Mouse (Mus musculus): ENCODE results near the gene C1rl. TPM values are rescaled to one million over a fixed set of nuclear protein-coding genes. Genes with fewer than 3 reads are reported as not detected.
"Not testable (repeated sequence)": the region's sequence is repeated elsewhere in the genome, so short reads cannot be mapped to it uniquely, and the experiment has no call there.

Gene C1rl
- polyA plus RNA-seq (2017; shearing (Covaris generic)): not detected

DNA sequence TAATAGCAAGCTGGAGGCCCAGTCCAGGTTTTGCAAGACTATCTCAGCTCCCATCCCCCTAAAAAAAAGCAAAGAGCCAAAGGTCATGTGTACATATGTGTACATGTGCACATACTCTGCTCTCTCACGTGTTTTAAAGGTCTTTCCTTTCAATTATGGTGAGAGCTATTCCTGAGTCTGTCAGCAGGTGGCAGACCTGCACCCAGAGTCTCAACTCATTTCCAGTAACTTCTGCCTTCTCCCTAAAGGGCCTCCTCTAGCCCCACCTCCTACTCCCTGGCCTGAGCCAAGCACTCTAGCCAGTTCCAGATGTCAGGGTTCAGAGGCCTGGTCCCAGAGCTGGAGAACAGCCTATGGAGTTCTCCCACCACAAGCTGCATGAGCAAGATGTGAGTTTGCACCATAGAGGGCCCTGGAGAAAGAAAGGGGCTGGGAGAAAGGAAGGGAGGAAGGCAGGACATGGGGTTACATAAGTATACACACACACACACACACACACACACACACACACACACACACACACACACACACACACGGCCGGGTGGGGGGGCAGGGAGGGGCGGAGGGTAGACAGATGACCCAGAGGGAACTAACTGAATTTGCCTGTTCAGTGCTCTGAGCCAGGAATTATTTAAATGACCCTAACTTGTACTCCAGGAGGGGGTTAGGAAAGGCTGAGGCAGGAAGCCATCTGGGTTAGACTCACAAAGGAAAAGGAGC is at the start of gene C1rl:
Gene C1rl (plus strand): TSS at position 272 of the 720 bp plus-strand sequence.
- peak; percentile 39 for ATAC-seq

GRCm38 (mm10) chr6:124443338-124443737 is 49.6 kb upstream of the C1rl start:
- no peak for ATAC-seq

GRCm38 (mm10) chr6:124446024-124446423 is 46.9 kb upstream of the C1rl start:
- ATAC-seq: no peak

GRCm38 (mm10) chr6:124446459-124446858 is 46.5 kb upstream of the C1rl start:
- no peak for ATAC-seq

- no peak for ATAC-seq
These were observed 45.6 kb upstream of the C1rl start for GRCm38 (mm10) chr6:124447356-124447755.

- no peak for ATAC-seq
These were observed 44.6 kb upstream of the C1rl start for GRCm38 (mm10) chr6:124448186-124448852.

DNA sequence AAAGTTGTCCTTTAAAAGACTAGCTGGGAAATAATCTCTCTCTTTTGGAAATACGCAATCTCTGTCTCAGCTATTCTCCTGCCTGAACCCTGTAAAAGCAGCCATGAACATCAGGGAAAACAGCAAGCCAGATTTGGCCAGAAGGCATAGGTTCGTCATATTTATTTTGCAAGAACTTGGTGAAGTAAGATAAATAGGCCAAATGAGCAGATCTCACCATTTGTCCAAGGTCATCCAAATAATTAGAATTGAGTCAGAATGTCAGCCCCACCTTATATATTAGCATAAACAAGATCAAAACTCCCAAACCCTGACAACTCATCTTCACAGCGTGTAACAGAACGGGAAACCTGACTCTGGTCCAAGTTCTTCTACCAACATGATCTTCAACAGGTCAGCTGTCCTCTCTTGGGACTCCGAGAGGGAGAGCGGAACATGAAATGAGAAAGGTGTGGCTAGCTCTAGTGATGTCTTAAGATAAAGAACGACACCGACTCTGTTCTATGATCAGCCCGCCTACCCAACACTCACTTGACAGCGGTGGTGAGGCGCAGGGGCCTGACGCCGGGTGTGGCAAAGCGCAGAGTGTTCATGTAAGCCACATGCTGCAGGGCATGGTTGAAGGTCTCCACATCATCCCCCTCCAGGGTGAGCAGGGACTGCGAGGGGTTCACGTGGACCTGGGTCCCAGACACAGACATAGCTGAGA is 43.8 kb upstream of the C1rl start:
- no peak for ATAC-seq

DNA sequence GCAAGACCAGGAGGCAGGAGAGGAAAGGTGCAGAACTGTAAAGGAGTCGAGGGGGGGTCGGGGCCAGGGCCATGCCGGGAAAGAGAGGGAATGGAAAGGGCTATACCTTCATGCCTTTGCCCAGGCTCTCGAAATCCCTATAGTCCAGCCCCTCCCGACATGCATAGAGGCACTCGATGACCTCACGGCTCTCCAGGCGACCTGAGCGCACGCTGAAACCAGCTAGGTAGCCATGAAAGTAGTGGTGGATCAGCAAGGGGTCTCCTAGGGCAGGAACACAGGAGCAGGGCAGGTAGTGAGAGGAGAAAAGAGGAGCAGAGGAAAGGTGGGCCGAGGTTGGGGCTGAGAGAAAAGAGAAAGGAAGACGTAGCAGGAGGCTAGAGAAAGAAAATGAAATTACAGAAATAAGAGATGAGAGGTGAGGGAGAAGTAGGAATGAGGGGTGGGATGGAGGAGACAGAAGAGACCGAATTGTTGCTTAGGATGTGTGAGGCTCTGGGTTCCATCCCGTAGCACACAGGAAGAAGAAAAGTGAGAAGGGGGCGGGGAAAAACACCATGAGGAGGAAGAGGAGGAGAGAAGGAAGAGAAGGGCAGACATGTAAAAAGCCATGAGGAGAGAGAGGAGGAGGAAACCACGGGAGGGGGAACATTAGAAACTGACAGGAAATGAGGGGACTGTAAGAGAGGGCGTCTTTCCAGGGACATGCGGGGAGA is 43.1 kb upstream of the C1rl start:
- no peak for ATAC-seq

- ATAC-seq: no peak
These were observed 40.9 kb upstream of the C1rl start for GRCm38 (mm10) chr6:124451995-124452394.

GRCm38 (mm10) chr6:124453756-124454155 is 39.2 kb upstream of the C1rl start:
- ATAC-seq: no peak

- ATAC-seq: no peak
These were observed 36.7 kb upstream of the C1rl start for GRCm38 (mm10) chr6:124456243-124456642.

- no peak for ATAC-seq
These were observed 35.1 kb upstream of the C1rl start for GRCm38 (mm10) chr6:124457827-124458226.

DNA sequence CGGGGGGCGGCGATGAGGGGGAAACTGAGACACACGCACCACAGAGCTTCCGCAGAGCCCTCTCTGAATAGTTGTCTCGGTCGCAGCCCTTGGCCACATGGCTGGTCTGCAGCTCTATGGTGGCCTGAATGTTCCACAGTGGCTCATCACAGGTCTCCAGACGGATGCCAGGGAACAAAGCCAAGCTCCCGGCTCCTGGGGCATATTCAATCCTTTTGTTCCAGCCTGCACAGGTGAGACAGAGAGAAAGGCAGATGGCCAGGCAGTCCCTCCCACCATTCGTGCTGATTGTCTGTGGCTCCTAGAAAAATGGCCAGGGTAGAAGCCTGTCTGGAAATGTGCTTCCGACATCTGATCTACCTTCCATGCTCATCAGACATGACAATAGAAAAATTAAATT is 34.4 kb upstream of the C1rl start:
- ATAC-seq: no peak

DNA sequence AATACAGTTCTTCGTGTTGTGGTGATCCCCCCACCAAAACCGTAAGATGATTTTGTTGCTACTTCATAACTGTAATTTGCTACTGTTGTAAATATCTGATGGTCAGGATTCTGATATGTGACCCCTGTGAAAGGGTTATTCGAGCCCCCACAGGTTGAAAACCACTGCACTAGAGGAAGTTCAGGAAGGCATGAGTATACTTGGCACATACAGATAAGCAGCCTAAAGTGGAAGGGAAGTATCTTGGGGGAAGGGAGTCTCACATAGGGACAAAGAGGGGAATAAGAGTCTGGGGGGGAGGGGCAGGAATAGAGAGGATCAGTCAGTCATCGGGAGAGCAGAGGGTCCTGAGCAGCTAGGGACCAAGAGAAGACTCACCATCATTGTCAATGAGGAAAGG is 33.5 kb upstream of the C1rl start:
- ATAC-seq: no peak

DNA sequence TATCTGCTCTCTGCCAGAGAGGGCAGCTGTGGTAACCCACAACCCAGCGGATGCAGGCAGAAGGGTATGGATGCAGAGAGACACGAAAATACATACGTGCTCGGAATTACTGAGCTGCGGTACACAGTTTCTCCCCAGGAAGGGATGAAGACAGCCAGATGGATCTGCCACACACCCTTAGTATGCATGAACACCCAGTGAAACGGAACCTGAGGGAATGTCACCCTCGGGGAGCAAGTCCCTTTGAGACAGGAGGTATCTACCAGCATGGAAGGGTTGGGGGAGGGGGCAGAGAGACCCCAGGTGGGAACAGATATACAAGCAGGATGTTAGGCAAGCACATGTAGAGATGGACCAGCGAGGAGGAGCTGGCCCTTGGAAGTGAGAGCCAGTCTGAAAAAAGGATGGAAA is 29.0 kb upstream of the C1rl start:
- no peak for ATAC-seq

- no peak for ATAC-seq
These were observed 28.3 kb upstream of the C1rl start, which contains the start of gene Clstn3 for GRCm38 (mm10) chr6:124464305-124465271. Clstn3 (minus strand) TSS chr6:124464794.

GRCm38 (mm10) chr6:124465299-124465698 is 27.6 kb upstream of the C1rl start:
- no peak for ATAC-seq

GRCm38 (mm10) chr6:124465729-124466128 is 27.2 kb upstream of the C1rl start:
- no peak for ATAC-seq

DNA sequence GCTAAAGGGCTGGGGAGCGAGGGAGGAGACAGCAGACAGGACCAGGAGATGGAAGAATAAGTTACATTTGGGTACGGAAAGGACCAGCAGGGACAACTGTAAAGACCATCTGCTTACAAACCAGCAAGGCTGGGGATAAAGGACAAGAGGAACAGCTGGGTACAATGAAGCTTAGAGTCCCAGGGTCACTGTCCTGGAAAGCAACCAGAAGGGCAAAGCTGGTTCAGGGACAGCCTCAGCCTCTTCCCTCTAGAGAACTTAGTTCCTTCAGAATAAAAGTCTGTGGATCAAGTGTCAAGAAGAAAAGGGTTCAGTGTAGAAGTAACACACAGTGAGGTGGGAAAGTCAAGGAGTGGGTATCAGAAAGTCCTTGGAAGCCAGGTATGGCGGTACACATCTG is 21.8 kb upstream of the C1rl start:
- no peak for ATAC-seq

DNA sequence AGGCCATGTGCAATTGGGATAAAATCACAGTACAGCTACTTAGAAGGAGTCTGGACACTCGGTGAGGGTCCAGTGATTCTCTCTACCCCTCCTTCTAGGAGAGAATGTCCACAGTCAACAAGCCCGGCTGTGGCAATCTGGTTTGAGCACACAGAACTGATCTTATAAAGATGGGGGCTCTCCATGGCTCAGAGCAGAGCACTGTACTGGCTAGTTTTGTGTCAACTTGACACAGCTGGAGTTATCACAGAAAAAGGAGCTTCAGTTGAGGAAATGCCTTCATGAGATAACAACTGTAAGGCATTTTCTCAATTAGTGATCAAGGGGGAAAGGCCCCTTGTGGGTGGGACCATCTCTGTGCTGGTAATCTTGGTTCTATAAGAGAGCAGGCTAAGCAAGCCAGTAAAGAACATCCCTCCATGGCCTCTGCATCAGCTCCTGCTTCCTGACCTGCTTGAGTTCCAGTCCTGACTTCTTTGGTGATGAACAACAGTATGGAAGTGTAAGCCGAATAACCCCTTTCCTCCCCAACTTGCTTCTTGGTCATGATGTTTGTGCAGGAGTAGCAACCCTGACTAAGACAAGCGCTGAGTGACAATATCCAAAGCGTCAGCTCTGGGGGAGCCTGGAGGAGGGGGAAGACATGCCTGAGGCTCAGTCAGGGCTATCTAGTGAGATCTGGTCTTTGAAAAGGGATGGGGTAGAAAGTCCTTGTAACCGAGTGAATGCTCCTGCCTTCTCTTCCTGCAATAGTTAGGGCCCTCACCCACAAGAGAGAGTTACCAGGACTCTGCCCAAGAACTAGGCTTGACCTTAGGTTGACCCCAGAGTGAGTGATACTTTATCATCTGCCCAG is 20.9 kb upstream of the C1rl start:
- not testable (repeated sequence) for ATAC-seq

GRCm38 (mm10) chr6:124472801-124473200 is 20.1 kb upstream of the C1rl start:
- no peak for ATAC-seq

Data from CD4-positive, CD25-positive, alpha-beta regulatory T cell, adult 4 months (primary cell).